Mouse (Mus musculus): ENCODE results near the gene Prrc2a. TPM values are rescaled to one million over a fixed set of nuclear protein-coding genes. Genes with fewer than 3 reads are reported as not detected.

Gene Prrc2a
- 277 and 289 TPM in 2 replicates for polyA plus RNA-seq (2012; rRNA removed)

GRCm38 (mm10) chr17:35164568-35165450, at the start of gene Prrc2a:
Gene Prrc2a, minus strand, starts transcription at chr17:35164897.
- peaks cover 13% of the 10 kb centered on the region; the same call in 1 of the 2 replicates for H3K4me1 ChIP-seq (ENCODE audit: control insufficient read depth, insufficient read depth, low read length)
- no peaks in the 10 kb centered on the region for H3K27me3 ChIP-seq (ENCODE audit: control insufficient read depth, insufficient read depth, low read length)
- WGBS, result under 1% methylated on average over 86 of the region's 89 CpGs
- peak; percentile 99 for DNase-seq
- H3K27ac ChIP-seq (ENCODE audit: insufficient read depth, low read length), result peak within 1 kb of the TSS; percentile 82
- TF ChIP-seq CTCF (IDR thresholded peaks at IDR 0.05; ENCODE audit: borderline replicate concordance, insufficient read depth, low read depth, low read length) (no peak), POLR2A (IDR thresholded peaks at IDR 0.05; ENCODE audit: borderline replicate concordance, insufficient read depth, low read length) (peak; percentile 98)
- peak within 1 kb of the TSS; percentile 98 for H3K4me3 ChIP-seq (replicated peaks; ENCODE audit: insufficient read depth, low read depth, low read length)

DNA sequence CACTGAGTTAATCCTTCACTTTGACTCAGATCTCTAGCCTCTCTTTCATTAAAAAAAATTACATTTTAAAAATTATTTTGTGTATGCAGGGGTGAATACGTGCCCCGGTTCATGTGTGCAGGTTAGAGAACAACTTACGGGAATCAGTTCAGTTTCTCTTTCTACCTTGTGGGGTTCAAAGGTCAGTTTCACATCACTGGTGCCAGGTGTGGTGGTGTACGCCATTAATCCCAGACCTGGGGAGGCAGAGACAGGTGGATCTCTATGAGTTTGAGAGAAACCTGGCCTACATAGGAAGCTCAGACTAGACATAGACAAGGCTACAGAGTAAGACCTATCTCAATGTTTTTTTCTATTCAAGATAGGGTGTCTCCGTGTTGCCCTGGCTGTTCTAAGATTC, 48.4 kb upstream of the Prrc2a start:
- no peak for DNase-seq
- Histone ChIP-seq H3K27me3 (ENCODE audit: control insufficient read depth, insufficient read depth, low read length) (no peaks in the 10 kb centered on the region), H3K4me1 (ENCODE audit: control insufficient read depth, insufficient read depth, low read length) (no peaks in the 10 kb centered on the region), H3K4me3 (replicated peaks; ENCODE audit: insufficient read depth, low read depth, low read length) (no peak overlapping the region), H3K27ac (ENCODE audit: insufficient read depth, low read length) (no peak overlapping the region)
- 93% methylated on average over 5 of the region's 5 CpGs for WGBS
- TF ChIP-seq POLR2A (IDR thresholded peaks at IDR 0.05; ENCODE audit: borderline replicate concordance, insufficient read depth, low read length) (no peak), CTCF (IDR thresholded peaks at IDR 0.05; ENCODE audit: borderline replicate concordance, insufficient read depth, low read depth, low read length) (no peak)

- TF ChIP-seq CTCF (IDR thresholded peaks at IDR 0.05; ENCODE audit: borderline replicate concordance, insufficient read depth, low read depth, low read length) (no peak), POLR2A (IDR thresholded peaks at IDR 0.05; ENCODE audit: borderline replicate concordance, insufficient read depth, low read length) (no peak)
- no peaks in the 10 kb centered on the region for H3K27me3 ChIP-seq (ENCODE audit: control insufficient read depth, insufficient read depth, low read length)
- DNase-seq, result no peak
- H3K4me1 ChIP-seq (ENCODE audit: control insufficient read depth, insufficient read depth, low read length), result no peaks in the 10 kb centered on the region
- H3K27ac ChIP-seq (ENCODE audit: insufficient read depth, low read length), result no peak overlapping the region
- H3K4me3 ChIP-seq (replicated peaks; ENCODE audit: insufficient read depth, low read depth, low read length), result no peak overlapping the region
- 82% methylated on average over 3 of the region's 3 CpGs for WGBS
Measured at GRCm38 (mm10) chr17:35210593-35210992, 45.9 kb upstream of the Prrc2a start.

GRCm38 (mm10) chr17:35209785-35210535, 45.3 kb upstream of the Prrc2a start:
- no peaks in the 10 kb centered on the region for H3K27me3 ChIP-seq (ENCODE audit: control insufficient read depth, insufficient read depth, low read length)
- no peak for DNase-seq
- 68% methylated on average over 12 of the region's 12 CpGs for WGBS
- no peak overlapping the region for H3K27ac ChIP-seq (ENCODE audit: insufficient read depth, low read length)
- TF ChIP-seq CTCF (IDR thresholded peaks at IDR 0.05; ENCODE audit: borderline replicate concordance, insufficient read depth, low read depth, low read length), result no peak
- no peak for TF ChIP-seq POLR2A (IDR thresholded peaks at IDR 0.05; ENCODE audit: borderline replicate concordance, insufficient read depth, low read length)
- H3K4me1 ChIP-seq (ENCODE audit: control insufficient read depth, insufficient read depth, low read length), result no peaks in the 10 kb centered on the region
- no peak overlapping the region for H3K4me3 ChIP-seq (replicated peaks; ENCODE audit: insufficient read depth, low read depth, low read length)

DNA sequence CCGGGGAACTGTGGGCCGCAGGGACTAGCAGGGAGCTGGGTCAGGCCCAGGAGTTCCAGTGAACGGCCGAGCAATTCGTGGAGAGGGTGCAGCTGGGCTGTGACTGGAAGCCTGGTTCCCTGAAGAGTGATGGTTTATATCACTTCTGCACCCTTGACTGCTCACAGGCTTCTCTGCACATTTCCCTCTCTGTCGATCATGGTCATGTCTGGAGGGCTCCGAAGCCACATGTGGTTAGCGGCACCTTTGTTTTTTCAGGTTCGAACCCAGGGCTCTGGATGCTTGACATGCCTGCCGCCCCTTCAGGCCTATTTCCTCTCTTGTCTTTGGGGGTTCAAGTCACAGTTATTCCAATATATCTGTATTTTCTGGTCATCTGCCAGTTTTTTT, 40.7 kb upstream of the Prrc2a start:
- H3K27ac ChIP-seq (ENCODE audit: insufficient read depth, low read length), result no peak overlapping the region
- no peaks in the 10 kb centered on the region for H3K27me3 ChIP-seq (ENCODE audit: control insufficient read depth, insufficient read depth, low read length)
- DNase-seq, result no peak
- WGBS, result 61% methylated on average over 10 of the region's 10 CpGs
- no peaks in the 10 kb centered on the region for H3K4me1 ChIP-seq (ENCODE audit: control insufficient read depth, insufficient read depth, low read length)
- H3K4me3 ChIP-seq (replicated peaks; ENCODE audit: insufficient read depth, low read depth, low read length), result no peak overlapping the region
- TF ChIP-seq POLR2A (IDR thresholded peaks at IDR 0.05; ENCODE audit: borderline replicate concordance, insufficient read depth, low read length), result no peak
- TF ChIP-seq CTCF (IDR thresholded peaks at IDR 0.05; ENCODE audit: borderline replicate concordance, insufficient read depth, low read depth, low read length), result no peak

GRCm38 (mm10) chr17:35204494-35205379, 40.0 kb upstream of the Prrc2a start, which contains the start of gene Lta:
Gene Lta, minus strand, starts transcription at chr17:35205351.
- Histone ChIP-seq H3K27me3 (ENCODE audit: control insufficient read depth, insufficient read depth, low read length) (no peaks in the 10 kb centered on the region), H3K4me3 (replicated peaks; ENCODE audit: insufficient read depth, low read depth, low read length) (no peak within 1 kb of the TSS), H3K4me1 (ENCODE audit: control insufficient read depth, insufficient read depth, low read length) (no peaks in the 10 kb centered on the region), H3K27ac (ENCODE audit: insufficient read depth, low read length) (no peak within 1 kb of the TSS)
- no peak for DNase-seq
- WGBS, result 37% methylated on average over 20 of the region's 20 CpGs
- TF ChIP-seq POLR2A (IDR thresholded peaks at IDR 0.05; ENCODE audit: borderline replicate concordance, insufficient read depth, low read length) (no peak), CTCF (IDR thresholded peaks at IDR 0.05; ENCODE audit: borderline replicate concordance, insufficient read depth, low read depth, low read length) (no peak)

- TF ChIP-seq CTCF (IDR thresholded peaks at IDR 0.05; ENCODE audit: borderline replicate concordance, insufficient read depth, low read depth, low read length) (no peak), POLR2A (IDR thresholded peaks at IDR 0.05; ENCODE audit: borderline replicate concordance, insufficient read depth, low read length) (no peak)
- H3K27ac ChIP-seq (ENCODE audit: insufficient read depth, low read length), result no peak overlapping the region
- H3K27me3 ChIP-seq (ENCODE audit: control insufficient read depth, insufficient read depth, low read length), result no peaks in the 10 kb centered on the region
- no peak overlapping the region for H3K4me3 ChIP-seq (replicated peaks; ENCODE audit: insufficient read depth, low read depth, low read length)
- 69% methylated on average over 4 of the region's 4 CpGs for WGBS
- no peak for DNase-seq
- no peaks in the 10 kb centered on the region for H3K4me1 ChIP-seq (ENCODE audit: control insufficient read depth, insufficient read depth, low read length)
Measured at GRCm38 (mm10) chr17:35202442-35202841, 37.7 kb upstream of the Prrc2a start.
